Mouse (Mus musculus): ENCODE measurements around the gene Fam155a.

- TF ChIP-seq CTCF (IDR thresholded peaks at IDR 0.05; ENCODE audit: low read depth) (no peak), EP300 (optimal IDR thresholded peaks at IDR 0.05) (no peak)
These were observed 579.3 kb downstream of the Fam155a start for GRCm38 (mm10) chr8:9191682-9192081.

All from stomach, postnatal 0 days (tissue).